Mouse (Mus musculus): ENCODE data around the gene St6galnac6.

The St6galnac6 gene

GRCm38 (mm10) chr2:32585149-32585714, 14.3 kb upstream of the St6galnac6 start:
- no peak for DNase-seq (ENCODE audit: low read depth)

GRCm38 (mm10) chr2:32586871-32587351, 12.6 kb upstream of the St6galnac6 start, which contains the start of gene St6galnac4:
Gene St6galnac4 (plus strand): TSS chr2:32587095.
- DNase-seq (ENCODE audit: low read depth): peak; percentile 98

GRCm38 (mm10) chr2:32587731-32588321, 11.7 kb upstream of the St6galnac6 start:
- DNase-seq (ENCODE audit: low read depth): peak; percentile 48

- DNase-seq (ENCODE audit: low read depth): peak; percentile 50
Measured at GRCm38 (mm10) chr2:32589213-32589795, 10.2 kb upstream of the St6galnac6 start.

- no peak for DNase-seq (ENCODE audit: low read depth)
Measured at GRCm38 (mm10) chr2:32590224-32590623, 9.3 kb upstream of the St6galnac6 start.

- no peak for DNase-seq (ENCODE audit: low read depth)
Measured at GRCm38 (mm10) chr2:32591249-32591648, 8.3 kb upstream of the St6galnac6 start.

- DNase-seq (ENCODE audit: low read depth): no peak
Measured at GRCm38 (mm10) chr2:32596725-32597124, 2.8 kb upstream of the St6galnac6 start.

- no peak for DNase-seq (ENCODE audit: low read depth)
Measured at GRCm38 (mm10) chr2:32597248-32597647, 2.3 kb upstream of the St6galnac6 start.

- no peak for DNase-seq (ENCODE audit: low read depth)
Measured at GRCm38 (mm10) chr2:32597699-32598098, 1.8 kb upstream of the St6galnac6 start.

- DNase-seq (ENCODE audit: low read depth): no peak
Measured at GRCm38 (mm10) chr2:32598506-32598905, 1.0 kb upstream of the St6galnac6 start.

- DNase-seq (ENCODE audit: low read depth): peak; percentile 73
Measured at GRCm38 (mm10) chr2:32601417-32602065, 2.0 kb downstream of the St6galnac6 start.

GRCm38 (mm10) chr2:32602600-32603054, 3.1 kb downstream of the St6galnac6 start:
- DNase-seq (ENCODE audit: low read depth): peak; percentile 86

- no peak for DNase-seq (ENCODE audit: low read depth)
Measured at GRCm38 (mm10) chr2:32604631-32605030, 5.1 kb downstream of the St6galnac6 start.

GRCm38 (mm10) chr2:32606161-32607142, 6.9 kb downstream of the St6galnac6 start:
- peak; percentile 94 for DNase-seq (ENCODE audit: low read depth)

- peak; percentile 71 for DNase-seq (ENCODE audit: low read depth)
Measured at GRCm38 (mm10) chr2:32607262-32607947, 7.9 kb downstream of the St6galnac6 start.

- DNase-seq (ENCODE audit: low read depth): peak; percentile 79
Measured at GRCm38 (mm10) chr2:32608141-32608777, 8.8 kb downstream of the St6galnac6 start.

- DNase-seq (ENCODE audit: low read depth): no peak
Measured at GRCm38 (mm10) chr2:32608778-32609435, 9.4 kb downstream of the St6galnac6 start.

GRCm38 (mm10) chr2:32610610-32611229, 11.2 kb downstream of the St6galnac6 start:
- DNase-seq (ENCODE audit: low read depth): peak; percentile 40

- no peak for DNase-seq (ENCODE audit: low read depth)
Measured at GRCm38 (mm10) chr2:32612274-32612673, 12.8 kb downstream of the St6galnac6 start.

Measured in NIH3T3 (cell line).